Comparison of ENCODE assay signal across 14 mouse cellular contexts in genomic region chr1:60016136-60016611, GRCm38 (mm10). TPM values are rescaled to one million over a fixed set of nuclear protein-coding genes. Genes with fewer than 3 reads are reported as not detected.
DNase-seq lines count a peak whose midpoint lies in the region; ATAC-seq and TF ChIP-seq lines count a peak whose summit lies in the region.
"Had no signal": no experiment of that assay in that cellular context is flagged by ENCODE, and none has a peak within 500 bp of the region (broad histone marks: within the 10 kb centered on the region; RNA-seq: fewer than 3 reads in every experiment).

No protein-coding gene starts in this region.

- no peak overlapping the region for H3K27ac ChIP-seq in heart, embryonic 11.5 days (ENCODE audit: low read depth, low read length)
- H3K27ac ChIP-seq in thymus, adult 2 months (ENCODE audit: control insufficient read depth, insufficient read depth, low read length): 0 out of 2 replicates have a peak overlapping the region, but pooled peaks have one; percentile 26
- no peak overlapping the region for H3K27ac ChIP-seq in forebrain, embryonic 11.5 days (ENCODE audit: low read depth, low read length)
- H3K27ac ChIP-seq: forebrain, embryonic 10.5 days; heart, embryonic 15.5 days; midbrain, embryonic 12.5 days had no signal

- 77% methylated on average over 5 of the region's 5 CpGs for WGBS in heart, embryonic 11.5 days (ENCODE audit: insufficient replicate concordance)
- WGBS in thymus, adult 2 months: 23% methylated on average over 5 of the region's 5 CpGs
- WGBS in forebrain, embryonic 11.5 days: 80% methylated on average over 5 of the region's 5 CpGs

- no peaks in the 10 kb centered on the region for H3K36me3 ChIP-seq in heart, embryonic 11.5 days (ENCODE audit: control insufficient read depth, insufficient read depth, low read length)
- H3K36me3 ChIP-seq in thymus, adult 2 months (ENCODE audit: control insufficient read depth, insufficient read depth, low read length): no peaks in the 10 kb centered on the region
- H3K36me3 ChIP-seq in forebrain, embryonic 11.5 days (ENCODE audit: control insufficient read depth, insufficient read depth, low read length): no peaks in the 10 kb centered on the region
- H3K36me3 ChIP-seq: forebrain, embryonic 10.5 days; heart, embryonic 15.5 days; midbrain, embryonic 12.5 days had no signal

- no peaks in the 10 kb centered on the region for H3K4me1 ChIP-seq in heart, embryonic 11.5 days (ENCODE audit: control insufficient read depth, insufficient read depth, low read length)
- peaks cover 11% of the 10 kb centered on the region for H3K4me1 ChIP-seq in thymus, adult 2 months (replicated peaks; ENCODE audit: control insufficient read depth, insufficient read depth, low read length)
- no peaks in the 10 kb centered on the region for H3K4me1 ChIP-seq in forebrain, embryonic 11.5 days (replicated peaks; ENCODE audit: control insufficient read depth, insufficient read depth, low read length)
- H3K4me1 ChIP-seq: forebrain, embryonic 10.5 days; heart, embryonic 15.5 days; midbrain, embryonic 12.5 days had no signal

- TF ChIP-seq POLR2A in thymus, adult 2 months (IDR thresholded peaks at IDR 0.05; ENCODE audit: control insufficient read depth, extremely low read depth, insufficient read depth, low read length, poor library complexity): no peak

- H3K27me3 ChIP-seq in heart, embryonic 11.5 days (ENCODE audit: control insufficient read depth, insufficient read depth, low read length): no peaks in the 10 kb centered on the region
- H3K27me3 ChIP-seq in thymus, adult 2 months (ENCODE audit: control insufficient read depth, insufficient read depth, low read length): no peaks in the 10 kb centered on the region
- H3K27me3 ChIP-seq in forebrain, embryonic 11.5 days (ENCODE audit: control insufficient read depth, insufficient read depth, low read length): no peaks in the 10 kb centered on the region
- H3K27me3 ChIP-seq: heart, embryonic 15.5 days; midbrain, embryonic 12.5 days had no signal

- ATAC-seq in heart, embryonic 11.5 days (replicated peaks; ENCODE audit: insufficient number of reproducible peaks, low FRiP score, low TSS enrichment): no peak
- peak; percentile 55; the same call in 1 of the 2 replicates for ATAC-seq in granulocyte monocyte progenitor cell, adult 5-6 weeks (replicated peaks; ENCODE audit: poor library complexity, severe bottlenecking)
- peak; percentile 53 for ATAC-seq in megakaryocyte progenitor cell, adult 5-6 weeks (replicated peaks; ENCODE audit: poor library complexity)
- no peak for ATAC-seq in forebrain, embryonic 11.5 days (replicated peaks; ENCODE audit: low FRiP score)

- no peak overlapping the region for H3K4me2 ChIP-seq in heart, embryonic 11.5 days
- H3K4me2 ChIP-seq in forebrain, embryonic 11.5 days (ENCODE audit: low read depth, low read length, severe bottlenecking): no peak overlapping the region
- H3K4me2 ChIP-seq: heart, embryonic 15.5 days; midbrain, embryonic 12.5 days had no signal

- H3K4me3 ChIP-seq in heart, embryonic 11.5 days (ENCODE audit: low read depth, low read length): no peak overlapping the region
- no peak overlapping the region for H3K4me3 ChIP-seq in thymus, adult 2 months (ENCODE audit: control insufficient read depth, insufficient read depth, low read length)
- H3K4me3 ChIP-seq in forebrain, embryonic 11.5 days (ENCODE audit: low read depth, low read length): no peak overlapping the region
- H3K4me3 ChIP-seq: forebrain, embryonic 10.5 days; heart, embryonic 15.5 days; midbrain, embryonic 12.5 days had no signal

- H3K9me3 ChIP-seq in heart, embryonic 11.5 days (replicated peaks; ENCODE audit: control insufficient read depth, low read length): no peaks in the 10 kb centered on the region
- no peaks in the 10 kb centered on the region for H3K9me3 ChIP-seq in forebrain, embryonic 11.5 days (ENCODE audit: control insufficient read depth, low read length)
- H3K9me3 ChIP-seq: forebrain, embryonic 10.5 days; heart, embryonic 15.5 days; midbrain, embryonic 12.5 days had no signal

- no peak for TF ChIP-seq CTCF in thymus, adult 2 months (IDR thresholded peaks at IDR 0.05; ENCODE audit: borderline replicate concordance, control insufficient read depth, extremely low read depth, insufficient read depth, low read length, poor library complexity)

- no peak overlapping the region for H3K9ac ChIP-seq in heart, embryonic 11.5 days (ENCODE audit: low read depth, low read length)
- no peak overlapping the region for H3K9ac ChIP-seq in forebrain, embryonic 11.5 days (ENCODE audit: low read length)
- H3K9ac ChIP-seq: heart, embryonic 15.5 days; midbrain, embryonic 12.5 days had no signal

- peak; percentile 53 to 71 for DNase-seq in heart, adult 18-20 months
- DNase-seq in thymus, adult 2 months: peak; percentile 12
- no peak for DNase-seq in thymus, postnatal 36 days
- no peak for DNase-seq in forebrain, embryonic 11.5 days (ENCODE audit: low spot score)
- no peak for DNase-seq in frontal cortex, postnatal 36 days (ENCODE audit: low spot score in 2 of 2)
- DNase-seq: adrenal gland, postnatal 10 days; cerebellum, postnatal 10 days; kidney, postnatal 14 days had no signal

RNA-seq across cellular contexts. Expression of gene Ica1l, which starts 26.8 kb away (rescaled TPM):
- total RNA-seq in heart, adult 18-20 months (2021): under 1 TPM; 0.40 to 0.44 TPM
- 0.62 and 0.74 TPM in 2 replicates for polyA plus RNA-seq in heart, embryonic 11.5 days (2014; fragmentation: Nextera tagmentation; extraction: Ambion mirVana)
- 0.44 and 0.73 TPM in 2 replicates for polyA plus RNA-seq in thymus, adult 2 months (2012; rRNA removed)
- total RNA-seq in granulocyte monocyte progenitor cell, adult 5-6 weeks (2014; fragmentation: Nextera tagmentation): not detected in 2 replicates
- total RNA-seq in granulocyte monocyte progenitor cell, adult 5-6 weeks (2017): 0.10 and 0.86 TPM in 2 replicates
- 0.24 and 1.2 TPM in 2 replicates for total RNA-seq in megakaryocyte progenitor cell, adult 5-6 weeks (2015)
- 0.64 and 1.0 TPM in 2 replicates for total RNA-seq in megakaryocyte progenitor cell, adult 5-6 weeks (2017)
- 1.5 and 2.3 TPM in 2 replicates for polyA plus RNA-seq in forebrain, embryonic 11.5 days (2014; fragmentation: Nextera tagmentation; extraction: Ambion mirVana)

Comparison
In these comparisons a context has a peak if more than half of its experiments do, and no peak if none do; other contexts are left out.
1. DNase-seq: peak in heart, adult 18-20 months (2 of 2) and thymus, adult 2 months (single experiment); none in thymus, postnatal 36 days (0 of 2), forebrain, embryonic 11.5 days (single experiment) and frontal cortex, postnatal 36 days (0 of 2).
2. ATAC-seq: peak in granulocyte monocyte progenitor cell, adult 5-6 weeks (single experiment) and megakaryocyte progenitor cell, adult 5-6 weeks (single experiment); none in heart, embryonic 11.5 days (single experiment) and forebrain, embryonic 11.5 days (single experiment).